Mouse (Mus musculus) spleen, adult 2 months (tissue): ENCODE results near the gene Rasgef1c. TPM values are rescaled to one million over a fixed set of nuclear protein-coding genes. Genes with fewer than 3 reads are reported as not detected.

Source experiments
- DNase-seq, 2 experiments: peaks; one replicate each; pipeline versions ENCODE4 v3.0.0 to v3.0.0-alpha.2; 2012 to 2021; ENCODE audit warnings: low spot score in 2 of 2, low read depth in 1 of 2
- H3K27ac ChIP-seq: fragments of 200-500 bp; 2 replicates; pipeline ENCODE4 v1.5.1; 2012; ENCODE audit warnings: low read length, inconsistent platforms; ENCODE audit not compliant: insufficient read depth
- H3K27me3 ChIP-seq: fragments of 200-500 bp; 2 replicates; pipeline ENCODE4 v1.6.1; 2012; ENCODE audit warnings: mild to moderate bottlenecking, moderate library complexity, low read length, inconsistent platforms; ENCODE audit not compliant: control insufficient read depth, insufficient read depth
- H3K36me3 ChIP-seq: fragments of 200-500 bp; 2 replicates; pipeline ENCODE4 v1.6.1; 2012; ENCODE audit warnings: mild to moderate bottlenecking, low read length, inconsistent platforms; ENCODE audit not compliant: control insufficient read depth, insufficient read depth
- H3K4me1 ChIP-seq: fragments of 200-500 bp; 2 replicates; pipeline ENCODE4 v1.6.1; 2011; ENCODE audit warnings: inconsistent platforms; ENCODE audit not compliant: control insufficient read depth, insufficient read depth, insufficient read length
- H3K4me3 ChIP-seq: fragments of 200-500 bp; 2 replicates; pipeline ENCODE4 v1.5.1; 2011; ENCODE audit warnings: mild to moderate bottlenecking, inconsistent platforms; ENCODE audit not compliant: insufficient read depth, insufficient read length; ENCODE audit errors: extremely low read depth
- CTCF ChIP-seq: fragments of 200-500 bp; IDR thresholded peaks from 2 replicates; pipeline ENCODE4 v1.5.1; 2011; ENCODE audit warnings: mild to moderate bottlenecking, inconsistent platforms; ENCODE audit not compliant: insufficient read depth, insufficient read length, insufficient replicate concordance; ENCODE audit errors: extremely low read depth
- POLR2A ChIP-seq: fragments of 200-500 bp; IDR thresholded peaks from 2 replicates; pipeline ENCODE4 v1.6.1; 2011; ENCODE audit warnings: low read depth, low read length, inconsistent platforms
- polyA plus RNA-seq: library from polyadenylated mRNA; depleted of rRNA; stranded (reverse); fragments of >200 nt; gene quantifications from 2 replicates; pipeline ENCODE4 v1.2.3, GENCODE M21; 2012; rRNA removed

Rasgef1c gene
- polyA plus RNA-seq, 1 experiment = 0.25 TPM

DNA sequence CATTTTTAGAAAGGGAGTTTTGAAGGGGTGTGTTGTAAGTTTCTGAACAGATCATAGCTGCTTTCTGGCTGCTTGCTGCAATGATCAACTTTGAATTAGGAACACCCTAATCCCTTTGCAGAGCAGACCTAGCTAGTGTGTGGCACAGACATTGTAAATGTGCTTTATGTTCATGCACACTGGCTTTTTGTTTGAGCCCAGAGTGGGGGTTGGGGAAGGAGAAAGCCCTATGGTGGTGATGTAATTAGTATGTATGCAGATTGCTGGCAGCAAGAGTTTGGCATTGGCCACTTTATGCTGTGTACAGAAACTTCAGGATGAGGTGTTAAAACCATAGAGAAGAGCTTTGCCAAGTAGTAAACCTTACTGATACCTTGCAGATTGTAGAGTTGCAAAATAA lies 126.8 kb downstream of the Rasgef1c start:
- no peak for TF ChIP-seq CTCF
- no peak for TF ChIP-seq POLR2A
- Histone ChIP-seq H3K36me3 (no peaks in the 10 kb centered on the region), H3K4me3 (no peak overlapping the region), H3K27me3 (0 out of 2 replicates have a peak, but pooled peaks cover 2% of the 10 kb centered on the region), H3K27ac (no peak overlapping the region), H3K4me1 (peaks cover 7% of the 10 kb centered on the region; the same call in 1 of the 2 replicates)
- no peak for DNase-seq

Other genes with a start within 250 kb of the Rasgef1c start
- 0.28 TPM in 1 of 2 replicates, not detected in the other for gene Scgb3a1, start 238.2 kb upstream of the Rasgef1c start, polyA plus RNA-seq
- gene Cnot6, start 189.1 kb upstream of the Rasgef1c start, polyA plus RNA-seq = 7.3 and 8.5 TPM in 2 replicates
- gene Gfpt2, start 107.7 kb upstream of the Rasgef1c start, polyA plus RNA-seq = 0.56 and 0.70 TPM in 2 replicates
- 11.9 and 12.1 TPM in 2 replicates for gene Mapk9, start 55.1 kb upstream of the Rasgef1c start, polyA plus RNA-seq
- 52.5 and 70.3 TPM in 2 replicates for gene Rnf130, start 123.5 kb downstream of the Rasgef1c start, polyA plus RNA-seq
- gene Tbc1d9b, start 229.6 kb downstream of the Rasgef1c start, polyA plus RNA-seq = 33.5 and 37.2 TPM in 2 replicates